Mouse (Mus musculus) heart, postnatal 14 days (tissue): ENCODE measurements around the gene Gm8122. TPM values are rescaled to one million over a fixed set of nuclear protein-coding genes. Genes with fewer than 3 reads are reported as not detected.
"Not testable (repeated sequence)": the region's sequence is repeated elsewhere in the genome, so short reads cannot be mapped to it uniquely, and the experiment has no call there.

ENCODE experiments used
- DNase-seq, 2 experiments: peaks; one replicate each; pipeline ENCODE4 v3.0.0; 2021 to 2022
- intact Hi-C: fragments of 180-260 bp; cut with DNase I; formaldehyde crosslinking; loops from one replicate; pipeline ENCODE4 v1.15.1; 2025
- long read RNA-seq, 2 experiments: library from polyadenylated mRNA; stranded (forward); transcript quantifications; one replicate each; pipeline ENCODE4 v2.0.0; 2021
- total RNA-seq, 2 experiments: library from RNA; stranded (reverse); gene quantifications; 2 replicates each; pipeline ENCODE4 v1.2.3; 2021

Gm8122 gene
- total RNA-seq = not detected
- long read RNA-seq, experiment 1 = 0 reads
- long read RNA-seq, experiment 2 = 0 reads

GRCm38 (mm10) chr14:43235204-43235603 lies at the start of gene Gm8122:
Gene Gm8122, minus strand, starts transcription at chr14:43235304.
- DNase-seq, intact Hi-C loops: not testable (repeated sequence)

- intact Hi-C loops = loop anchor here (10.0 kb wide), 1 partner anchor 276 kb away; no protein-coding TSS in a partner anchor
- not testable (repeated sequence) for DNase-seq
Measured at GRCm38 (mm10) chr14:43278681-43279080, 43.6 kb upstream of the Gm8122 start.

- intact Hi-C loops = loop anchor here (10.0 kb wide), 1 partner anchor 277 kb away; no protein-coding TSS in a partner anchor
- DNase-seq = not testable (repeated sequence)
Measured at GRCm38 (mm10) chr14:43278146-43278545, 43.0 kb upstream of the Gm8122 start.

GRCm38 (mm10) chr14:43277468-43277867 lies 42.4 kb upstream of the Gm8122 start:
- not testable (repeated sequence) for DNase-seq
- intact Hi-C loops = loop anchor here (10.0 kb wide), 1 partner anchor 277 kb away; no protein-coding TSS in a partner anchor

- intact Hi-C loops = loop anchor here (10.0 kb wide), 1 partner anchor 279 kb away; no protein-coding TSS in a partner anchor
- not testable (repeated sequence) for DNase-seq
Measured at GRCm38 (mm10) chr14:43275752-43276151, 40.6 kb upstream of the Gm8122 start.

- intact Hi-C loops = loop anchor here (10.0 kb wide), 1 partner anchor 280 kb away; no protein-coding TSS in a partner anchor
Measured at GRCm38 (mm10) chr14:43274986-43275511, 39.9 kb upstream of the Gm8122 start, which contains the start of gene Gm9732. Gene Gm9732, plus strand, starts transcription at chr14:43275036.

GRCm38 (mm10) chr14:43273161-43273560 lies 38.1 kb upstream of the Gm8122 start:
- intact Hi-C loops = loop anchor here (10.0 kb wide), 1 partner anchor 282 kb away; no protein-coding TSS in a partner anchor
- not testable (repeated sequence) for DNase-seq

More at GRCm38 (mm10) chr14:43274986-43275511, 39.9 kb upstream of the Gm8122 start, which contains the start of gene Gm9732:
- DNase-seq = not testable (repeated sequence)

GRCm38 (mm10) chr14:43269211-43269610 lies 34.1 kb upstream of the Gm8122 start:
- intact Hi-C loops, DNase-seq: not testable (repeated sequence)

- intact Hi-C loops, DNase-seq: not testable (repeated sequence)
Measured at GRCm38 (mm10) chr14:43268521-43269084, 33.5 kb upstream of the Gm8122 start.

GRCm38 (mm10) chr14:43263421-43263820 lies 28.3 kb upstream of the Gm8122 start:
- intact Hi-C loops, DNase-seq: not testable (repeated sequence)

GRCm38 (mm10) chr14:43258349-43258748 lies 23.2 kb upstream of the Gm8122 start, which contains the start of gene Gm8126:
Gene Gm8126, plus strand, starts transcription at chr14:43258649.
- intact Hi-C loops, DNase-seq: not testable (repeated sequence)

- intact Hi-C loops, DNase-seq: not testable (repeated sequence)
Measured at GRCm38 (mm10) chr14:43256511-43256910, 21.4 kb upstream of the Gm8122 start.

GRCm38 (mm10) chr14:43250549-43251253 lies 15.6 kb upstream of the Gm8122 start:
- intact Hi-C loops, DNase-seq: not testable (repeated sequence)

- intact Hi-C loops, DNase-seq: not testable (repeated sequence)
Measured at GRCm38 (mm10) chr14:43249611-43250170, 14.6 kb upstream of the Gm8122 start.

- intact Hi-C loops, DNase-seq: not testable (repeated sequence)
Measured at GRCm38 (mm10) chr14:43237769-43238168, 2.7 kb upstream of the Gm8122 start.

Other genes with a start within 250 kb of the Gm8122 start
- not detected for gene Gm8082, start 241.7 kb downstream of the Gm8122 start, total RNA-seq
- gene Gm10376, start 219.7 kb downstream of the Gm8122 start, total RNA-seq = not detected
- gene Gm8094, start 158.7 kb downstream of the Gm8122 start, total RNA-seq = not detected
- gene Gm8104, start 134.7 kb downstream of the Gm8122 start, total RNA-seq = not detected
- not detected for gene Gm7233, start 55.4 kb downstream of the Gm8122 start, total RNA-seq
- gene Gm8126, start 23.3 kb upstream of the Gm8122 start, total RNA-seq = not detected
- not detected for gene Gm9732, start 39.7 kb upstream of the Gm8122 start, total RNA-seq
- gene Gm8127, start 58.5 kb upstream of the Gm8122 start, total RNA-seq = not detected
- gene 1700001F09Rik, start 112.5 kb upstream of the Gm8122 start, total RNA-seq = not detected
- gene Gm8138, start 181.0 kb upstream of the Gm8122 start, total RNA-seq = not detected